Mouse (Mus musculus): ENCODE measurements around the gene Gnl2.

Gnl2 gene

GRCm38 (mm10) chr4:125078698-125079097 lies 62.3 kb downstream of the Gnl2 start:
- in situ Hi-C loops (cut with MboI, MseI): no loop called here

- in situ Hi-C loops (cut with MboI, MseI): loop anchor here (10.0 kb wide), 1 partner anchor 1180 kb away; the partner anchor contains the start of gene Mycbp
These were observed 68.3 kb downstream of the Gnl2 start, which contains the start of gene Meaf6 for GRCm38 (mm10) chr4:125084403-125085345. TSS of gene Meaf6 (plus strand) at chr4:125085134.

GRCm38 (mm10) chr4:125085346-125085841 lies 69.0 kb downstream of the Gnl2 start:
- in situ Hi-C loops (cut with MboI, MseI): loop anchor here (10.0 kb wide), 1 partner anchor 1181 kb away; the partner anchor contains the start of gene Mycbp

GRCm38 (mm10) chr4:125093031-125093430 lies 76.6 kb downstream of the Gnl2 start:
- in situ Hi-C loops (cut with MboI, MseI): loop anchor here (10.0 kb wide), 1 partner anchor 508 kb away; no protein-coding TSS in a partner anchor

GRCm38 (mm10) chr4:125096066-125096465 lies 79.7 kb downstream of the Gnl2 start:
- in situ Hi-C loops (cut with MboI, MseI): loop anchor here (5.0 to 10.0 kb wide), 2 partner anchors 154 to 511 kb away; no protein-coding TSS in a partner anchor

GRCm38 (mm10) chr4:125097412-125097811 lies 81.0 kb downstream of the Gnl2 start:
- in situ Hi-C loops (cut with MboI, MseI): loop anchor here (5.0 to 10.0 kb wide), 2 partner anchors 155 to 513 kb away; no protein-coding TSS in a partner anchor

GRCm38 (mm10) chr4:125099458-125099857 lies 83.1 kb downstream of the Gnl2 start:
- in situ Hi-C loops (cut with MboI, MseI): loop anchor here (5.0 to 10.0 kb wide), 2 partner anchors 157 to 515 kb away; no protein-coding TSS in a partner anchor

GRCm38 (mm10) chr4:125101334-125101733 lies 84.9 kb downstream of the Gnl2 start:
- in situ Hi-C loops (cut with MboI, MseI): no loop called here

Data from T-helper 1 cell (primary cell).